Mouse (Mus musculus): Measurements from ENCODE around the gene Cntnap5a. TPM values are rescaled to one million over a fixed set of nuclear protein-coding genes. Genes with fewer than 3 reads are reported as not detected.

Gene Cntnap5a
- total and polyA plus RNA-seq, 3 experiments, result 0.02 TPM; not detected in 1

DNA sequence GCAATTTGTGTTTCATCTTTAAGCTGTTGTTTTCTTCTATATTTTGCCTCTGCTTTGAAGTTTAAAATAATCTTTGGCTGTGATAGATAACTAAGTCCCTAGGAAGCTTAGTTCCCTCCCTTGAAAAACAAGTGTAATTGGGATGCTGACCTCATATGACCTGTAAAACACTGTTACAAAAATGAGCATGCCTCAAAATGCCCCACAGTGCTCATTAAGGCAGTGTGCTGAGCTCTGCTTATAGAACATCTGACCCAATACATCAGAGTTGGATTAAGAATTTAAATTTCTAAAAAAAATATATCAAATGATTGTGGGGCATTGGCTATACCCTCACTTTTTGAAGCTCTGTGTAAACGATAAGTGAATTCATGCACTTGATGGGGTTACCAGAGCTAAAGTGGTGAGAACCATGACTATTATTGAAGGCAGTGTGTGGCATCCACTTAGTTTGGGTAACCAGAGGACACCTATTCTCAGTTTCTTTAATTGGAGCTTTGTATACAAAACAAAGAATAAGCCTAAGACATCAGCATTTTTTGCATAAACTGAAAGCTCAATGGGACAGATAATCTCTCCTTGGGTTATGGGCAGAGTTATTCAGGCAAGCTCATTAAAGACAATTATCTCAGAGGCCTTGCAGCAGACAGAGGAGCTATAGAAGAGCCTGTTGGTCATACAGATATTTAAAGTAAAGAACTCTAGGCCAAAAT, 241.6 kb downstream of the Cntnap5a start:
- intact Hi-C loops (cut with DNase I), result no loop called here
- no peak overlapping the region for H3K27ac ChIP-seq
- H3K9ac ChIP-seq (ENCODE audit: low read depth, low read length), result no peak overlapping the region
- H3K79me2 ChIP-seq (replicated peaks; ENCODE audit: control insufficient read depth, insufficient read depth, low read length), result no peaks in the 10 kb centered on the region
- H3K4me1 ChIP-seq (ENCODE audit: control insufficient read depth, insufficient read depth, low read length), result no peaks in the 10 kb centered on the region
- H3K27me3 ChIP-seq (ENCODE audit: control insufficient read depth, insufficient read depth, low read length), result no peaks in the 10 kb centered on the region
- no peak overlapping the region for H3K4me3 ChIP-seq
- WGBS, result 82% methylated on average over 1 of the region's 1 CpGs
- H3K36me3 ChIP-seq (ENCODE audit: control insufficient read depth, insufficient read depth, low read length), result no peaks in the 10 kb centered on the region
- TF ChIP-seq POLR2A (IDR thresholded peaks at IDR 0.05; ENCODE audit: insufficient read depth, low read depth, low read length) (no peak), EP300 (IDR thresholded peaks at IDR 0.05; ENCODE audit: insufficient read depth, low read depth, low read length) (no peak), CTCF (IDR thresholded peaks at IDR 0.05) (no peak)
- DNase-seq, result no peak

DNA sequence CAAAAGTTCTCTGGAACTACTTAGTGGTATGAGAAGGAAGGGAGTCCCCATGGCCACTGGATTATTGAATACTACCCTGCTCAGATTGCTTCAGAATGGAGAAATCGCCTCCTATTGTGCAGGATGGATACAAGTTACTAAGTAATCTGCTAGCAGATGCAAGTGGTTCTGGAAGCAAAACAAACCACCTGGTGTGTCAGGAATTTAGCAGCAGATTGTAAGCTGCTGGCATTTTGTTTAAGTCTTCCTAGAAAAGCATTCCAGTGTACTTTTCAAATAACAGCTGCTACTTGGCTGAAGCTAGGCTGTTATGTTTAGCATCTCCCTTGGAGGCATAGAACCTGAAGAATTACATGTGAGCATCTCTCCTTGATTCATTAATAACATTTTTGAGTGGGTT, 247.5 kb downstream of the Cntnap5a start:
- Histone ChIP-seq H3K4me1 (ENCODE audit: control insufficient read depth, insufficient read depth, low read length) (no peaks in the 10 kb centered on the region), H3K9ac (ENCODE audit: low read depth, low read length) (no peak overlapping the region), H3K36me3 (ENCODE audit: control insufficient read depth, insufficient read depth, low read length) (no peaks in the 10 kb centered on the region), H3K4me3 (no peak overlapping the region), H3K79me2 (replicated peaks; ENCODE audit: control insufficient read depth, insufficient read depth, low read length) (no peaks in the 10 kb centered on the region), H3K27me3 (ENCODE audit: control insufficient read depth, insufficient read depth, low read length) (no peaks in the 10 kb centered on the region), H3K27ac (no peak overlapping the region)
- DNase-seq, result no peak
- intact Hi-C loops (cut with DNase I), result no loop called here
- 53% methylated on average over 1 of the region's 1 CpGs for WGBS
- TF ChIP-seq EP300 (IDR thresholded peaks at IDR 0.05; ENCODE audit: insufficient read depth, low read depth, low read length) (no peak), CTCF (IDR thresholded peaks at IDR 0.05) (no peak), POLR2A (IDR thresholded peaks at IDR 0.05; ENCODE audit: insufficient read depth, low read depth, low read length) (no peak)

DNA sequence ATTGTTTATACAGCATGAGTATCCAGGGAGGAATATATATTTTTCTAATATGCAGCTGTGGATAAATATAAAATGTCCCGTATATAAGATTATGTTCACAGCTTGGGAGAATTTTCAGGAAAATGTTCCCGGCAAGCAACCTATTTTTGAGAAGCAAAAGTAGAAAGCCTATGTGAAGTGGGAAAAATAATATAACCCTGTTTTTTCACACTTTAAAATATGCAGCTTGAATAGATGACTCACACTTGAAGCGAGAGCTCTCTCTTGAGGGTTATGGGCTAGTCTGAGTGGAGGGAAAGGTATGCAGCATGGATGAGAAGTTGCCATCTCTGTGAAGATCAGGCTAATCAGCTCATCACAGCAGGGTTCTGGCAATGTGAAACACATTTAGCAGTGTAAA, 261.3 kb downstream of the Cntnap5a start:
- no peak overlapping the region for H3K9ac ChIP-seq (ENCODE audit: low read depth, low read length)
- H3K4me3 ChIP-seq, result no peak overlapping the region
- no peaks in the 10 kb centered on the region for H3K27me3 ChIP-seq (ENCODE audit: control insufficient read depth, insufficient read depth, low read length)
- TF ChIP-seq EP300 (IDR thresholded peaks at IDR 0.05; ENCODE audit: insufficient read depth, low read depth, low read length) (no peak), POLR2A (IDR thresholded peaks at IDR 0.05; ENCODE audit: insufficient read depth, low read depth, low read length) (no peak), CTCF (IDR thresholded peaks at IDR 0.05) (no peak)
- H3K4me1 ChIP-seq (ENCODE audit: control insufficient read depth, insufficient read depth, low read length), result no peaks in the 10 kb centered on the region
- H3K79me2 ChIP-seq (replicated peaks; ENCODE audit: control insufficient read depth, insufficient read depth, low read length), result no peaks in the 10 kb centered on the region
- no peak overlapping the region for H3K27ac ChIP-seq
- no peak for DNase-seq
- intact Hi-C loops (cut with DNase I), result no loop called here
- H3K36me3 ChIP-seq (ENCODE audit: control insufficient read depth, insufficient read depth, low read length), result no peaks in the 10 kb centered on the region
- 78% methylated on average over 3 of the region's 3 CpGs for WGBS

DNA sequence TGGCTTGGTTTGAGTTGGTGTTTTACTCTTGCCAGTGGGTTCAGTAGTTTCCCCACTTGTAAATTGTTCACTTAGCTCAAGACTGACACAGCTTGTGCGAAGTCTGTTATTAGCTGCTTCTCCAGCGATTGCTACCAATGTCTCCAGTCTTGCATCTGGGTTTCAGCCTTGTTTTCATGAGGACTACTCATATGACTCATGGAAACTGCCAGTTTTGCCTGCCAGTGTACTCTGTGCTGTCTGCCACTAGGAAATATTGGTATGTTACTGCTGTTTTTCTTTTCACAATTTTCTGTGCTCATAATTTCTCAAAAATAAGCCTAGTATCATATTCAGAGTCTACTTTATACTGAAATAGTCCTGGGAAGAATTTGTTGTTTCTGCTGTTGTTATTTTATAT, 272.0 kb downstream of the Cntnap5a start:
- H3K4me3 ChIP-seq, result no peak overlapping the region
- H3K4me1 ChIP-seq (ENCODE audit: control insufficient read depth, insufficient read depth, low read length), result no peaks in the 10 kb centered on the region
- H3K36me3 ChIP-seq (ENCODE audit: control insufficient read depth, insufficient read depth, low read length), result no peaks in the 10 kb centered on the region
- no peaks in the 10 kb centered on the region for H3K27me3 ChIP-seq (ENCODE audit: control insufficient read depth, insufficient read depth, low read length)
- intact Hi-C loops (cut with DNase I), result no loop called here
- no peaks in the 10 kb centered on the region for H3K79me2 ChIP-seq (replicated peaks; ENCODE audit: control insufficient read depth, insufficient read depth, low read length)
- TF ChIP-seq CTCF (IDR thresholded peaks at IDR 0.05) (no peak), EP300 (IDR thresholded peaks at IDR 0.05; ENCODE audit: insufficient read depth, low read depth, low read length) (no peak), POLR2A (IDR thresholded peaks at IDR 0.05; ENCODE audit: insufficient read depth, low read depth, low read length) (no peak)
- H3K9ac ChIP-seq (ENCODE audit: low read depth, low read length), result no peak overlapping the region
- H3K27ac ChIP-seq, result no peak overlapping the region
- WGBS, result 76% methylated on average over 2 of the region's 2 CpGs
- DNase-seq, result no peak

DNA sequence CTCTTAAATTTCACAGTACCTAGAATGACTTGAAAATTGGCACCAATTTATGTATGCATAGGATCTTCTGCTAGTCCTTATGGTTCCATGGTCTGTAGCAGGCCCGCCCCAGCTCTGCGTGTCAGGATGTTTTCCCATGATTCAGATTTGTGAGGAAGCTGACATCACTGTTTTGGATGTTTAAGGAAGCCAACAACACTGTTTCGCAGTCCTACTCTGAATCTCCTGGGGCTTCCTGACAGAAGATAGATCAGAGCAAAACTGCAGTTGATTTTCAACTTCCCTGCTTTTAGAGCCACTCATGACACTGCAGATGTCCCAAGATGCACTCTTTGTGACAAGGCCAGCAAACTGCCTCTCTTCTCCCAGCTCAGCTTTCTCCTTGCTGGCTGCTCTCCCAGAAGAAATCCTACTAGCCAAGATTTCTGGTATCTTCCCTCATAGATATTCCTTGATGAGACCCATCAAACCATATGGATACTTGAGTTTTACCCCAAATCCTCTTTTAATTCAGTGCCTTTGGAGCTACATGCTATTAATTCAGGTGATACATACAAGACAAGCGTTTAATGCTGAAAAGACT, 280.5 kb downstream of the Cntnap5a start:
- peaks cover 1% of the 10 kb centered on the region; the same call in 1 of the 2 replicates for H3K4me1 ChIP-seq (ENCODE audit: control insufficient read depth, insufficient read depth, low read length)
- peaks cover 2% of the 10 kb centered on the region; the same call in 1 of the 2 replicates for H3K36me3 ChIP-seq (ENCODE audit: control insufficient read depth, insufficient read depth, low read length)
- 52% methylated on average over 4 of the region's 4 CpGs for WGBS
- 0 out of 2 replicates have a peak overlapping the region, but pooled peaks have one; percentile 15 for H3K27ac ChIP-seq
- H3K79me2 ChIP-seq (replicated peaks; ENCODE audit: control insufficient read depth, insufficient read depth, low read length), result no peaks in the 10 kb centered on the region
- H3K27me3 ChIP-seq (ENCODE audit: control insufficient read depth, insufficient read depth, low read length), result no peaks in the 10 kb centered on the region
- TF ChIP-seq CTCF (IDR thresholded peaks at IDR 0.05) (no peak), EP300 (IDR thresholded peaks at IDR 0.05; ENCODE audit: insufficient read depth, low read depth, low read length) (no peak), POLR2A (IDR thresholded peaks at IDR 0.05; ENCODE audit: insufficient read depth, low read depth, low read length) (no peak)
- peak in 1 of 2 experiments; percentile 3 for DNase-seq
- no peak overlapping the region for H3K9ac ChIP-seq (ENCODE audit: low read depth, low read length)
- H3K4me3 ChIP-seq, result no peak overlapping the region
- intact Hi-C loops (cut with DNase I), result no loop called here

DNA sequence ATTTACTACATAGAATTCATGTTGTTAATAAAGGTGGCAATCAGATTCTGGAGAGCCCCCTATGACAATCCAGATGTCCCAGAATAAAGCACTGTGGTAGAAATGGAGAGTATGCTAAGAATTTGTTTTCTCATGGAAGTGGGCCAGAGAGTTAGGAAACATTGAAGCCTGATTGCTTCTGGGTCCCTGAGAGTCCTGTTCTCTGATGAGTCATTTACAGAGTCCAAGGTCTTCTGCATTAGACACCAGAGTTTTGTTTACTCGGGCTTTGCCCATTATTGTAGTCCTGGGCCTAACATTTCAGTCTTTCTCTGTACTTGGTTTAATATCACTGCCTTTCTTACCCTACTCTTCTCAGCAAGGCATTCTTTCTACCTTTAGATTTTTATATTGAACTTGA, 305.6 kb downstream of the Cntnap5a start:
- no peak overlapping the region for H3K9ac ChIP-seq (ENCODE audit: low read depth, low read length)
- no peak overlapping the region for H3K4me3 ChIP-seq
- WGBS, result 39% methylated on average over 1 of the region's 1 CpGs
- H3K27ac ChIP-seq, result no peak overlapping the region
- intact Hi-C loops (cut with DNase I), result no loop called here
- H3K36me3 ChIP-seq (ENCODE audit: control insufficient read depth, insufficient read depth, low read length), result no peaks in the 10 kb centered on the region
- no peaks in the 10 kb centered on the region for H3K4me1 ChIP-seq (ENCODE audit: control insufficient read depth, insufficient read depth, low read length)
- no peak for TF ChIP-seq POLR2A (IDR thresholded peaks at IDR 0.05; ENCODE audit: insufficient read depth, low read depth, low read length)
- TF ChIP-seq CTCF (IDR thresholded peaks at IDR 0.05), result no peak
- no peak for TF ChIP-seq EP300 (IDR thresholded peaks at IDR 0.05; ENCODE audit: insufficient read depth, low read depth, low read length)
- no peaks in the 10 kb centered on the region for H3K79me2 ChIP-seq (replicated peaks; ENCODE audit: control insufficient read depth, insufficient read depth, low read length)
- H3K27me3 ChIP-seq (ENCODE audit: control insufficient read depth, insufficient read depth, low read length), result no peaks in the 10 kb centered on the region
- DNase-seq, result no peak
